Mouse (Mus musculus) hindbrain, embryonic 14.5 days (tissue): Measurements from ENCODE around the gene Erich3. TPM values are rescaled to one million over a fixed set of nuclear protein-coding genes. Genes with fewer than 3 reads are reported as not detected.

Source experiments
- ATAC-seq: fragments of 200-750 bp; cut with Nextera tagmentation; 2 replicates; pipeline ENCODE4 v1.8.0; 2017; ENCODE audit warnings: moderate number of reproducible peaks, mild to moderate bottlenecking, moderate TSS enrichment, moderate library complexity; ENCODE audit not compliant: low FRiP score
- DNase-seq: peaks from one replicate; pipeline ENCODE4 v3.0.0-alpha.2; 2015; ENCODE audit warnings: low spot score
- H3K27ac ChIP-seq: fragments of 300-500 bp; sonication (generic); 2 replicates; pipeline ENCODE4 v1.5.1; 2014; ENCODE audit warnings: mild to moderate bottlenecking, moderate library complexity
- H3K27me3 ChIP-seq: fragments of 300-500 bp; sonication (generic); 2 replicates; pipeline ENCODE4 v1.6.1; 2014; ENCODE audit warnings: mild to moderate bottlenecking, low read length, mixed read lengths; ENCODE audit not compliant: control insufficient read depth, insufficient read depth
- H3K36me3 ChIP-seq: fragments of 300-500 bp; sonication (generic); replicated peaks from 2 replicates; pipeline ENCODE4 v1.6.1; 2014; ENCODE audit not compliant: control insufficient read depth, insufficient read depth
- H3K4me1 ChIP-seq: fragments of 300-500 bp; sonication (generic); replicated peaks from 2 replicates; pipeline ENCODE4 v1.6.1; 2014; ENCODE audit warnings: antibody characterized with exemption, low read length, mixed read lengths; ENCODE audit not compliant: control insufficient read depth, insufficient read depth
- H3K4me2 ChIP-seq: fragments of 300-500 bp; sonication (generic); replicated peaks from 2 replicates; pipeline ENCODE4 v1.6.1; 2014; ENCODE audit warnings: mild to moderate bottlenecking, moderate library complexity
- H3K4me3 ChIP-seq: fragments of 300-500 bp; sonication (generic); replicated peaks from 2 replicates; pipeline ENCODE4 v1.5.1; 2014; ENCODE audit warnings: mild to moderate bottlenecking, low read length
- H3K9ac ChIP-seq: fragments of 300-500 bp; sonication (generic); 2 replicates; pipeline ENCODE4 v1.6.1; 2014
- H3K9me3 ChIP-seq: fragments of 300-500 bp; sonication (generic); 2 replicates; pipeline ENCODE4 v1.6.1; 2016; ENCODE audit warnings: low read length; ENCODE audit not compliant: control insufficient read depth
- WGBS: fragments of 180-500 bp; shearing (Covaris S2); extraction: QIAGEN DNeasy Blood & Tissue Kit; methylation state at CpG from one replicate; pipeline ENCODE4 v1.1.7; 2014; 5-methylcytosine and 5-hydroxymethylcytosine counted together
- polyA plus RNA-seq: library from polyadenylated mRNA; unstranded; fragments of >200 nt; fragmentation: Nextera tagmentation; extraction: Ambion mirVana; gene quantifications from 2 replicates; pipeline ENCODE4 v1.2.1, GENCODE M21; 2014

Gene Erich3
- polyA plus RNA-seq, 1 experiment from 2014 or later = 2.1 TPM

DNA sequence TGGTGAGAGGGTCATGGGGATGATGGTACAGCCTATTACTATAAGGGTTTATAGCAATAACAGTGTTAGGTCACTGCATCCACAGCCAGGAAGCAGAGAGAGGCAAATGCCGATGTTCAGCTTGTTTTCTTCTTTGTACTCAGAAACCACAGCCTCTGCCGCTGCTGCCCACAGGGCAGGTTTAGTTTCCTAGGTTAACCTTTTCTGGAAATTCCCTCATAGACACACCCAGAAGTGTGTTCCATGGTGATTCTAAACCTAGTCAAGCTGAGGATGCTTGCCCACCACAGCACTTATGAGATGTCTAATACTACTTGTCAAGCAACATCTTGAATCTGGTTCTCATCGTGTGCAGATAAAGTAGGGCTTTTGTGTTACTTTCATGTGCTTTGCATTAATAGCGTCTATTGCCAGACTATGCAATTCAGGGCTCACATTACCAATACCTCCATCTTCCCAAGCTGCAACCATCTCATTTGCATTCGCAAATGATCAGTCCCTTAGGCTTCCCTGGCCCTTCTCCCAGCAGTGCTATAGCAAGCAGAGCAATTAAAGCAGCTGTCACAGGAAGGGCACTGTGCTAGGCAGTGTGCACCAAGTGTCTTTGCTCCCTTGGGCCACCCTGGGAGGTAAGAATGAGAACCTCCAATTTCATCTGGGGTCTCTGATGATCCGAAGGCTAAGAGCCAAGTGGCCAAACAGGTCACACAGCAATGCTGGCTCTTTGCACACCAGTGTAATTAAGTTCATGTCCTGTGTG is 115.4 kb downstream of the Erich3 start:
- no peaks in the 10 kb centered on the region for H3K36me3 ChIP-seq
- H3K4me2 ChIP-seq = no peak overlapping the region
- 57% methylated on average over 6 of the region's 6 CpGs for WGBS
- no peak for DNase-seq
- H3K27me3 ChIP-seq = no peaks in the 10 kb centered on the region
- no peaks in the 10 kb centered on the region for H3K9me3 ChIP-seq
- peaks cover 18% of the 10 kb centered on the region for H3K4me1 ChIP-seq
- H3K9ac ChIP-seq = no peak overlapping the region
- ATAC-seq = peak; percentile 83
- H3K27ac ChIP-seq = no peak overlapping the region; the same call in 1 of the 2 replicates
- H3K4me3 ChIP-seq = no peak overlapping the region

- H3K9me3 ChIP-seq = no peaks in the 10 kb centered on the region
- DNase-seq (no peak), ATAC-seq (0 out of 2 replicates have a peak, but pooled peaks have one; percentile 29)
- no peak overlapping the region for H3K9ac ChIP-seq
- H3K4me3 ChIP-seq = no peak overlapping the region
- H3K27me3 ChIP-seq = no peaks in the 10 kb centered on the region
- 86% methylated on average over 9 of the region's 9 CpGs for WGBS
- no peaks in the 10 kb centered on the region for H3K4me1 ChIP-seq
- no peaks in the 10 kb centered on the region for H3K36me3 ChIP-seq
- H3K27ac ChIP-seq = no peak overlapping the region
- no peak overlapping the region for H3K4me2 ChIP-seq
Measured at GRCm38 (mm10) chr3:154786354-154786753, 122.7 kb downstream of the Erich3 start.

DNA sequence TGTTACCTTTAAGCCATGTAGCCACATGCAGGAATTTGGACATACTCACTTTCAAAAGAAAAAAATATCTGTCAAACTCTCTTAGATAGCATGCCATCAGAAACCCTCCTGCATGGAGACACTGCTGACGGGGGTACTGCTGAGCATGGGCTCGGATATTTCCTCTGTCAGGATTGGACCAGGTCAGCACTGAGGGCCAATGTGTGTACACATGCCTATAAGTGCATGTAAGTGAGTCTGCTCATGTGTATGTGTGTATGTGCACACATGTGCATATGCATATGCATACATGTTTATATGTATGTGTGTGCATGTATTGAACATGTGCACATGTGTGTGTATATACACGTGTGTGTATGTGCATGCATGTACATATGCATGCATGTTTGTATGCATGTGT is 124.0 kb downstream of the Erich3 start:
- WGBS = 82% methylated on average over 3 of the region's 3 CpGs
- Histone ChIP-seq H3K27ac (no peak overlapping the region), H3K27me3 (no peaks in the 10 kb centered on the region), H3K4me3 (no peak overlapping the region), H3K36me3 (no peaks in the 10 kb centered on the region), H3K4me2 (no peak overlapping the region), H3K9me3 (no peaks in the 10 kb centered on the region), H3K9ac (no peak overlapping the region), H3K4me1 (no peaks in the 10 kb centered on the region)
- DNase-seq (no peak), ATAC-seq (no peak)

DNA sequence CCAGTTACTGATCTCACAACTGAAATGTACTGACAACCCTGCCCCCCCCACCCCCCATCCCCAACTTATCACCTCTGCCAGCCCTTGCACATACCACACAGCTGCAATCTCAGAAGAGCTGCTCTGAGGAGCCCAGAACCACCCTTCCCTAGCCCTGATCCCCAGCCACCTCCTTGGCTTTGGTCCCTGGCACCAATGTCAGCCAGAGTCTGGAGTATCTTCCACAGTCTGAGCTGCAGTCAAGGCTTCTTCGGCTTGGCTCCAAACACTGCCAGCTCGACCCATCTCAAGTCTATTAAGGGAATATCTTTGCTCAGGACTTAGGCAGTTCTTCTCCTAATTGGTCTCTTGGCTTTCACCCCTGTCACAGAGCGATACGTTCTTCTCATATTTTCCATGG is 129.9 kb downstream of the Erich3 start:
- Histone ChIP-seq H3K27me3 (no peaks in the 10 kb centered on the region), H3K9ac (no peak overlapping the region), H3K27ac (no peak overlapping the region), H3K36me3 (no peaks in the 10 kb centered on the region), H3K4me1 (no peaks in the 10 kb centered on the region), H3K4me3 (no peak overlapping the region), H3K9me3 (no peaks in the 10 kb centered on the region), H3K4me2 (no peak overlapping the region)
- ATAC-seq (no peak), DNase-seq (no peak)
- whole genome bisulfite sequencing = 81% methylated on average over 4 of the region's 4 CpGs

DNA sequence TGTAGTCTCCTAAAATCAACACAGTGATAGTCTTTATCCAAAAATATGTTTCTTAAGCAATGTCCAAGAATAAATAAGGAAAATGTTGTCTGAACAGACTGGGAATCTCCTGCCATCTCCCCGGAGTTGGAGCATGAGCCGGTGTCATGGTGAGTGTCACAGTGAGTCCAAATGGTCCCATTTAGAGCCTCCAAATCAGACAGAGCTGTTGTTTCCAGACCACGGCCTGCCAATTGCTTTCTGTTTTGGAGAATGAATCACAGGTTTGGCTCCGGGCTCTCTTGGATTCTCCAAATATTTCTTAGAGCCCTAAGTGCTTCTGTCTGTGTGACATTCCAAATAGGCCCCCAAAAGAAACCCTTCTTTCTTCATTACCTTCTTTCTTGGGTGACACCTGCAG is 135.1 kb downstream of the Erich3 start:
- ATAC-seq (no peak), DNase-seq (no peak)
- Histone ChIP-seq H3K36me3 (no peaks in the 10 kb centered on the region), H3K4me1 (peaks cover 17% of the 10 kb centered on the region), H3K9ac (no peak overlapping the region), H3K9me3 (no peaks in the 10 kb centered on the region), H3K4me3 (no peak overlapping the region), H3K27me3 (no peaks in the 10 kb centered on the region), H3K27ac (no peak overlapping the region), H3K4me2 (no peak overlapping the region)
- 92% methylated on average over 4 of the region's 4 CpGs for WGBS

GRCm38 (mm10) chr3:154800454-154800853 is 136.8 kb downstream of the Erich3 start:
- Histone ChIP-seq H3K4me2 (0 out of 2 replicates have a peak overlapping the region, but pooled peaks have one; percentile 1), H3K36me3 (no peaks in the 10 kb centered on the region), H3K9ac (no peak overlapping the region; the same call in 1 of the 2 replicates), H3K4me1 (peaks cover 17% of the 10 kb centered on the region), H3K9me3 (no peaks in the 10 kb centered on the region), H3K27ac (peak overlapping the region; percentile 63), H3K4me3 (no peak overlapping the region), H3K27me3 (no peaks in the 10 kb centered on the region)
- WGBS = 44% methylated on average over 8 of the region's 8 CpGs
- ATAC-seq = no peak
- no peak for DNase-seq

DNA sequence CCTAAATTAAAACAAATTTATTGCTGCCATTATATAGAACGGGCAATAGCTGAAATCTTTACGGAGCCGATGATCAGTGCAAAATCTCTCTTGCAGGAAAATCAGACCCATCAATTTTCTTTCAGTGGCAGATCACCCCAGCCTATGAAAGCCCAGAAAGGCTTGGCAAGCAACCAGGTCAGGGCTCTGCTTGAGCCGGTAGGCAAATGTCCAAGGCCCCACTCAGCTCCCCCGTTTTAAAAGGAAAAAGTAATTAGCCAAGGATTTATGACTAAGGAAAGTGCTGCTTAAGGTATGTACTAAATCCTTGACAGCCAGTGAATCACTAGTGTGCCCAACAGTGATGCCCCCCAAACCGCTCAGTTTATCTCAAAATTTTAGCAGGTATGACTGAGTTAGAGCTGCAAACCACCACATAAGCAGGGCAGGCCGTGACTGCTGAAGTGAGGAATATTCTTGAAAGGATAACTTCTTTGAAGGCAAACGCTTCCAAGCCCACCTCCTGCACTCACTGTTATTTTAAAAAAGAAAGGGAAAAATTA is 137.3 kb downstream of the Erich3 start:
- no peaks in the 10 kb centered on the region for H3K36me3 ChIP-seq
- no peak for ATAC-seq
- 65% methylated on average over 8 of the region's 8 CpGs for WGBS
- DNase-seq = no peak
- H3K27me3 ChIP-seq = no peaks in the 10 kb centered on the region
- no peak overlapping the region for H3K4me2 ChIP-seq
- peak overlapping the region; percentile 63; the same call in 1 of the 2 replicates for H3K27ac ChIP-seq
- no peak overlapping the region for H3K4me3 ChIP-seq
- H3K4me1 ChIP-seq = peaks cover 17% of the 10 kb centered on the region
- H3K9ac ChIP-seq = no peak overlapping the region
- H3K9me3 ChIP-seq = no peaks in the 10 kb centered on the region

- 17% methylated on average over 7 of the region's 7 CpGs for WGBS
- Histone ChIP-seq H3K9me3 (no peaks in the 10 kb centered on the region), H3K27me3 (no peaks in the 10 kb centered on the region), H3K4me2 (no peak overlapping the region), H3K9ac (peak overlapping the region; percentile 6; the same call in 1 of the 2 replicates), H3K27ac (peak overlapping the region; percentile 69), H3K36me3 (no peaks in the 10 kb centered on the region), H3K4me1 (peaks cover 26% of the 10 kb centered on the region), H3K4me3 (no peak overlapping the region)
- peak; percentile 59 for DNase-seq
- ATAC-seq = peak; percentile 74
Measured at GRCm38 (mm10) chr3:154806626-154807025, 143.0 kb downstream of the Erich3 start.

GRCm38 (mm10) chr3:154810273-154810870 is 146.7 kb downstream of the Erich3 start:
- 57% methylated on average over 7 of the region's 7 CpGs for WGBS
- DNase-seq (no peak), ATAC-seq (no peak)
- no peaks in the 10 kb centered on the region for H3K9me3 ChIP-seq
- peak overlapping the region; percentile 56 for H3K27ac ChIP-seq
- no peaks in the 10 kb centered on the region for H3K36me3 ChIP-seq
- H3K4me2 ChIP-seq = no peak overlapping the region
- H3K4me1 ChIP-seq = peaks cover 26% of the 10 kb centered on the region
- no peaks in the 10 kb centered on the region for H3K27me3 ChIP-seq
- H3K4me3 ChIP-seq = no peak overlapping the region
- peak overlapping the region; percentile 32; the same call in 1 of the 2 replicates for H3K9ac ChIP-seq
